Mouse (Mus musculus) gastrocnemius, postnatal 14 days (tissue): ENCODE data around the gene Pdzrn3. TPM values are rescaled to one million over a fixed set of nuclear protein-coding genes. Genes with fewer than 3 reads are reported as not detected.

Experiments used
- DNase-seq: peaks from one replicate; pipeline ENCODE4 v3.0.0; 2021; ENCODE audit warnings: mixed read lengths
- intact Hi-C: fragments of 180-260 bp; cut with DNase I; formaldehyde crosslinking; loops from one replicate; pipeline ENCODE4 v1.15.1; 2025; ENCODE audit warnings: low total_unique reads
- total RNA-seq, 2 experiments: library from RNA; stranded (reverse); gene quantifications; 2 replicates each; pipeline ENCODE4 v1.2.3; 2021

Gene Pdzrn3
- total RNA-seq, 2 experiments from 2014 or later = 29.1 to 33.5 TPM

DNA sequence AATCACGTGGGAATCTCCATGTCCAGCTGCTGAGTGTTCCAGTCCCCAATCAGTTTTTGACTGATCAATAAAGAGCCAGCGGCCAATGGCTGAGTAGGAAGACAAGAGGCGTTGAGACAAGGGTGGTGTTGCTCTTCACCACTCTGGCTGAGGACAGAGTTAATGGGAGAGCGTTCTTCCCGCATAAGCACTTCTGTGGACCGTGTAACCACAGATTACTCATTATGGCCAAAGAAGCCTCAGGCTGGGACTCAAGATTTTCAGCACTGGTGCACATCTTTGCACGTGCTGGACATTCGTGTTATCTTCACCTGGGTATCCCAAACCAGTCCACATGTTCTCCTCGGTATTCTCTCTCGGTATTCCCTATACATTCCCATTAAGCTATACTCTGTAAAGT, 41.0 kb downstream of the Pdzrn3 start:
- intact Hi-C loops = no loop called here
- DNase-seq = no peak

DNA sequence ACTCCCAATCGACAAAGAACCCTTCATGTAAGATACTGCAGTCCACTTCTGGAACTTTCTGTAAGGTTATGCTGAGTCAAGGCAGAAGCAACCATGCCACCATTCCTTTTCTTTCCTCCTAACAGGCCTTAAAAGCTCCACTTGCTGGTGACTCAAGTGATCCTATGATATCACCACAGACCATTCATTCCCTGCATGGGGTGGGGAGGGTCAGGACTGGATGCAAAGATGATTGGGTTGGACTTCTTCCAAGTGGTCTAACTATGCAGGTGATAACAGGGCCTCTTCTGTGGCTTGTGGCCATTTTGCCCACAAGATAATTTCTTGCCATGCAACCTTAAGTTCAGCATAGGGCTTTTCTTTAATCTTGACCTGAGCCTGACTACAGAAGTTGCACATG, 42.0 kb downstream of the Pdzrn3 start:
- no peak for DNase-seq
- intact Hi-C loops = no loop called here

DNA sequence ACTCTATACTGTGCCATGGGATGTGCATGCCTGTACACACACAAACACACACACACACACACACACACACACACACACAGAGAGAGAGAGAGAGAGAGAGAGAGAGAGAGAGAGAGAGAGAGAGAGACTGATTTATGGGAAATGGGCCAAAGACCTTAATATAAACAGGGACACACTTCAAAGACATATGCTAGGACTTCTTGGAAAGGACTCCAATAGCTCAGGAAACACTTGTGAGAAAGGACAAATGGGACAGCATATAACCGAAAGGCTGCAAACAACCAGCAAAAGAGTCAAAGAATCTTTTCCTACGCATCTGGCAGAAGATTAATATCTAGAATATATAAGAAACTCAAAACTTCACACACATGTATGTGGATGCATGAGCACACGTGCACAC, 43.2 kb downstream of the Pdzrn3 start:
- intact Hi-C loops = no loop called here
- DNase-seq = no peak

DNA sequence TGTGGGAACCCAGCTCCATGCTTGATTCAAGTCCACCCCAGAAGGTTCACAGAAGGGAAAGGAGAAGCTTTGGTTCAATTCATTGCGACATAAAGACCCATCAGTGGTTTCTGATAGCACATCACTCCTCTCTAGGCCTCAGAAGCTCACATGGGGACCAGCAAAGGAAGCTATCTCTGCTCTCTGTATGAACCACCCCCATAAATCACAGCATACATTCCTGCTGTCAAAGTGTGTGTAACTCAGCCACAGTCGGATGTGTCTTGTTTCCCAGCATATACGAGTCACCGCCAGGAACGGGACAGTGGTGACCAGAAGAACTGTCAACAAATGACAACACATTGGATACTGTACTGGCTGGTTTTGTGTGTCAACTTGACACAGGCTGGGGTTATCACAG, 47.3 kb downstream of the Pdzrn3 start:
- intact Hi-C loops = no loop called here
- no peak for DNase-seq

DNA sequence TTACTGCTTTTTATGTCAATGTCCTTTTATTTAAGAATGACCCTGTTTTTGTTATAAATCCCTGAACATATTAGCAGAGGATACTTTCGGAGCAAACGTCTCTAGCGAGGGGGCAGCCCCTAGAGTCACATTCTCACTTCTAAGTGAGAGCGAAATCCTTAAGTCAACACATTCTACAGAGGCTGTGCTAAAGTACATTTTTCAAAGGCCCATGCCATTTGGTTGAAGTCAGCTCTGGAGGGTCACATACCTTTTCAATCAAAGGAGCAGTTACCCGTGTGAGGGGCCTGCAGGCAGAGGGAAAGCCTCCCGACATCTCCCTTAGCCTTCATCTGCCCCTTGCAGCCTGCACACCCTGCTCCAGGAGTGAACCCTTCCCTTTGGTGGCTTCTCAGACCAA, 48.2 kb downstream of the Pdzrn3 start:
- intact Hi-C loops = no loop called here
- no peak for DNase-seq

DNA sequence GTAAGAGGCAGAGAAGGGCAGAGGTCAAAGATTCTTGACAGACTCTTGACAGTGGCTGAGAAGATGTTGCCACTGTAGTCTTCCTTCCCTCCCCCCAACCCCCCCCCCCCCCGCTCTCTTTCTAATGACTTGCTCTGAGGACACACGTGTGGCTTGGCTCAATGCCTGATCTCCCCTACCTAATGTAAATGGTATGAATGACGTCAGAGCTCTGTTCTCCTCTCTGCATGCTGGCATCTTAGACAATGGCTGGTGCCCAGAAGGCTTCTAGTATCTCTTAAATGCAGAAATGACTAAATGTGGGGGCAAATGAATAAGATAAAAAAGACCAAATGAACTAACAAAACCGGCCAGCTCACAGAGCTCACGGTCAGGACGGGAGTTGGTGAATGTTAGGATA, 49.2 kb downstream of the Pdzrn3 start:
- no peak for DNase-seq
- intact Hi-C loops = no loop called here

DNA sequence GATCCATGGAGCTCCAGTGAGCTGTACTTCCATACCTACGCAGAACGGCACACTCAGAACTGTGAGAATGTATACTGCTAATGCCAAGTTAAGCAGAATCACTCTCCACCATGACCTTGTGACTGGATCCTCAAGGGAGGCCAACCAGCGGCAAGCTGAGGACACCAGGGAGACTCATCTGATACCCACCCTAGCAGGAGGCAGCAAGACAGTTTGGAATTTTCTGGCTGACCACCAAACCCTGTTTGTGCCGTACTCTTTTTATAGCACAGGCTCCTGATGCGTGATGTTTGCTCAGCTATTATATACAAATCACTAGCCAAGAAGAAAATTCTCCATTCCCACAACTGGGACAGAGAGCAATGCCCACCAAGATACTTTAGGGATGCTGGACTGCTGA, 50.0 kb downstream of the Pdzrn3 start:
- intact Hi-C loops = no loop called here

DNA sequence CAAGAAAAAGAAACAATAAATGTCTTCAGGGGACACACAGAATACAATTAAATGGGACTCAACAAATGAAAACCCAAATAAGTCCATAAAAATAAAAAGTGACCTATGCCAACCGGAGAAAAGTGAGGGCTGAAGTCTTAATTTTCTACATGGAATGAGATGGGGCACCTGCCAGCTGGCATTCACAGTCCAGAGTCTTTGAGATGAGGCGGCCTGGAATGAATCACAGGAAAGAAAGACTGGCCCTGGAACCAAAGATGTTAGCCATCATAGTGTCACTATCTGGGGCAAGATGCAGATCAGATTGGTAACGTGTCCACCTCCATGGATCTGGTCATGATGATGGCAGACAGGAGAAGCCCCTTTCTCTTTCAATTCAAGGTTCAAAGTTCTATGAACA, 50.5 kb downstream of the Pdzrn3 start:
- intact Hi-C loops = no loop called here
- no peak for DNase-seq

More for the DNA sequence above, 50.0 kb downstream of the Pdzrn3 start:
- peak; percentile 52 for DNase-seq

DNA sequence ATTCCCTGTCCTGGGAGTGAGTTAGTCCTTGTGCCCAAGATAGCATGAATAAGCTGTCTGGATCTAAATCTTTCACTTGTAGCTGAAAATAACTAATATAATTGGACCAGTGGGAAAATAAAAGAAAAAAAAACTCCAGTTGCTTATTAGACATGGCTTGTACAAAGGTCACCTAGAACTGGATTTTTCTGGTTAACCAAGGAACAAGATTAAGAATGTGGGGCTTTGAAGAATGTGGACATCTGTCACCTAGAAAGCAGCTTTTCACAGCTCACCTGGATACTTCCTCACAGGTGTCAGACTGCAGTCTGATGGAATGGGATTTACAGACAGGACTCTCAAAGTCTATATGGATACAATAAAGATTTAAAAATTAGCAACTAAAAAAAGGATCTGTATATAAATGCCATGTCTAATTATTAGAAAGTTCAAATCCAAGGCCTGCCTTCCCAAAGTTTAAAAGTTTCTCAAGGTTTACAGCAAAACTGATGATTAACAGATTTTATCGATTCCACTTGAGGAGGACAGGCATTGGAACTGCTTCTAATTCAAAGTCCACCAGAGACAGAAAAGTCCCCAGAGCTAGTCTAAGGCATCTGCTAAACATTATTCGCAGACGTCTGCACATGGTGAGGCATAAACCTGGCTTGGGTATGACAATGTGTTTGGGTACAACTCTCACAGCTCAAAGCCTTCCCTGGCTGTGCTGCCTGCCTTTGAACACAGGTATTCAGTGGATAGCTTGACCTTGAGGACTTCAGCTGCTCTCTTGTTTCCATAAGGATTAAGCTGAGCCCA, 51.7 kb downstream of the Pdzrn3 start:
- intact Hi-C loops = no loop called here
- no peak for DNase-seq

DNA sequence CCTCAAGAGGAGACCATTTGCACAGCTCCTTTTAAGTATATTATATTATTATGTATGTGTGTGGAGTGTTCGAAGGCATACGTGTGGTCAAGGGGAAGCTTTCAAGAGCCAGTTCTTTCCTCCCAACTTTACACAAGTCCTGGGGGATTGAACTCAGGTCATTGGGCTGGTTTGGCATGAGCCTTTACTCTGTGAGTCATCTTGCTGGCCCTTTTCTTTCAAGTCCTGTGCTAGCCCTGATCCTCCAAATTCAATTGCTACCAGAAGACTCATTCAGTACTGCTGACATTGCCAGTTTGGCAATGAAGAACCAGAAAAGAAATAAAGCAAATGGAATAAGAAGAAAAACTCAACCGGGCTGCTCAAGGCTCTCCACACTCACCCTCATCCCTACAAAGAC, 55.1 kb downstream of the Pdzrn3 start:
- no peak for DNase-seq
- intact Hi-C loops = no loop called here

DNA sequence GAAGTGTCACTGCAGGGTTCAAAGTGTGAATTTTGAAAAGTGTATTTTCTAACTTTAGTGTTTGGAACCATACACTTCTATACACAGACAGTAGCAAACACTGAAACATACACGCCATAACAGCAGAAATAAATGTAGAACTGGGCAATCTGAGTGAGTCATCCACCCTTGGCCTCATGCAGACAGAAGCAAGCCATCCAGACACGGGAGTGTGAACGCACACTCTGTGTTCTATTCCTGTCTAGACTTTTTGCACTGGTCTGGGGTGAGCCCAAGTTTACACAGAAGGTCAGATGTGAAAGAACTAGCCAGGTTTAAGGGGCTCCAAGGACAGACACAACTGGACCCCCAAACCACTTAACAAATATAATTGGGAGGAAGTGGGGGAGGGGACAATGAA, 57.3 kb downstream of the Pdzrn3 start:
- DNase-seq = no peak
- intact Hi-C loops = no loop called here

DNA sequence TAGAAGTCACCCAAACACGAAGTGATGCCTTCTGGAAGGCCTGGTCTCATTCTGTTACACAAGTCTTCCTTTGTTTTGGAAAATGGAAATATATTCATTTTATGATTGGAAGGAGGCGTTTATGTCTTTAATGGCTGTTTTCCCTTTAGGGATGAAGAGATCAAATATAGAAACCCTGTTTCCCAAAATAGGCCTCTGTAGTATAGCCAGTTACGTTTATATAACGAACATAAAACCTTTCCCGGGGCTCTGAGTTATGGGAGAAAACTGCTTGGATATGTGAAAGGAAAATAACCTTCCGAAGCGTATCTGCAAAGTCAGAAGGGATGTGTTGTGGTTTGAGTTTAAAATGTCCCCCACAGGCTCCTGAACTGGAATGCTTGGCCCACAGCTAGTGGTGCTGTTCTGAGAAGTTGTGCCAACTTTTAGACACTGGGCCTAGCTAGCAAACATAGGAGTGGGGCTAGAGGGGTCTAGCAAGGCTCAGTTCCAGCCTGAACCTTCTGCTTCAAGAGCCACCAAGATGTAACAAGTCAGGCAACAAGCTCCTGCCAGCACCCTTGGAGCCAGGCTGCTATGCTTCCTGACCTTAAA, 58.2 kb downstream of the Pdzrn3 start:
- intact Hi-C loops = no loop called here
- no peak for DNase-seq

DNA sequence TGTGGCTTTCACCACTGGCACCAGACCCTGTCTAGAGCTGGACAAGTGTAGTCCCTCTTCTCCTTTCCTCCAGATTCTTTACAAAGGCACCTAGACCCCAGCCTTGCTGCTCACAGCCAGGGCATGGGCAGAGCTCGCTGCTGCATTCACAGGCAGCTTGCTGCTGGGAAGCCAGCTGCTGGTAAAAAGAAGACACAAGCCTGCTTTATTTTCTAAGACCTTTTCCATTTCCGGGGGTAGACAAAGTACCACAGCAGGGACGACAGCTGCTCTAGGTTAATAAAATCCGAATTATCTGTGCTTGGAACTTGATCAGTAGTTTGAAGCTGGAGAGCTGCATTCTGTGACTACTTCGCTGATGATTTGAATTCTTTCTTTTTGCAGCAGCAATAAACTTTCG, 59.2 kb downstream of the Pdzrn3 start:
- intact Hi-C loops = no loop called here
- DNase-seq = no peak

DNA sequence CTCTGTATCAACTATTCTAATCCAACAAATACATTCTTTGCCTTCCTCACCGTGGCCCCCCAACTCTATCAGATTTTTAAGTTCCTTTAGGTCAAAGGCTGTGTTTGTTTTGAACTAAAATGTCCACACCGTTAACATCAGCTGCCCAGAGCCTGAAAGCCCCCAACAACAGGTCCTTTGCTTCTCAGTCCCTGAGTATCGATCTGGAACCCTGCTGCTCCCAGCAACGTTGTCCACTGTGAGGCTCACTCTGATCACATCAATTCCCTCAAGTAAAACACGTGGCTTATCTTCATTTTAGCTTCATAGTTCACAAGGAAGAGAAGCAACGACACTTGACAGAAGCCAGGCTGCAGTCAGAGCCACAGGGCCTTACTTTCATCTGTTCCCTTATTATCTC, 66.3 kb downstream of the Pdzrn3 start:
- intact Hi-C loops = no loop called here
- no peak for DNase-seq

DNA sequence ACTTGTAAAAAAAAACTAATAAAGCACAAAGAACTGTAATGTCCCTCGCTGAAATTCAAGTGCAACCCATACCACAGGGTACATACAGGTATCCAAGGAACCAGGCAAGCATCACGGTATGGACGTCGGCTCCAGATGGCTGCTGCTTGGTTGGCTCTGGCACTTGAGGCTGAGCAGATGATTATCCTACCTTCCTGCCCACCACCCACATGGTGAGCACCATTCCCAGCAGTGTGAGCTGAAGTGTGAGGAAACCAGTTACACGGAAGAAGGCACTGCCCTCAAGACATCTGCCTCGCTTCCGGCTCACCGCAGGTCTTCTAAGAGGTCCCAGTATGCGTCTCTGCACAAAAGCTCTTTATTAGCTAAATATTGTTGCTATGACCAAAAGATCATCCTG, 67.2 kb downstream of the Pdzrn3 start:
- DNase-seq = no peak
- intact Hi-C loops = no loop called here

DNA sequence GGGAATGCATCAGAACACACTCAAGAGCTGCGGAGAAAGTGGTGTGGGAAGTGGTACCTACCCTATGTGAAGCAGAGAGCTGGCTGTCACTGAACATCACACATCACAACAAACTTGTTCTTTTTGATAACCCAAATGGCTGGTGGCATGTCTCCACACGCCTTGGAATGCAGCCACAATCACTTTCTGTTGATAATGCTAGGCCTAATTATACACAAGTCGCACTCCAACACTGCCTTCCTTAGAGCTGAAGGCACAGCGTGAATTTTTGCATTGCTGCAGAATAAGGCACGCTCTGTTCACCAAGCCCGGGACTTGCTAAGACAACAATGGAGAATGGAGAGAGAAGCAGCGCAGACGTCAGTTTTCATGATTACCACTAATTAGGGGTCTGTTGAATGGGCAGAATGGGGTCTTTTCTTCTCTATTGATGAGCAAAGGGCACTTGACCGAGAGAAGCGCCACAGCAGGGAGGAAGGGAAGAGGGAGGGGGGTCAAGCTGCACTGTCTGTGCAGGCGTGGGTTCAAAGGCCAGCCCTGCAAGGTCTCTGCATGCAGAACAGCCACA, 69.6 kb downstream of the Pdzrn3 start:
- DNase-seq = no peak
- intact Hi-C loops = no loop called here

DNA sequence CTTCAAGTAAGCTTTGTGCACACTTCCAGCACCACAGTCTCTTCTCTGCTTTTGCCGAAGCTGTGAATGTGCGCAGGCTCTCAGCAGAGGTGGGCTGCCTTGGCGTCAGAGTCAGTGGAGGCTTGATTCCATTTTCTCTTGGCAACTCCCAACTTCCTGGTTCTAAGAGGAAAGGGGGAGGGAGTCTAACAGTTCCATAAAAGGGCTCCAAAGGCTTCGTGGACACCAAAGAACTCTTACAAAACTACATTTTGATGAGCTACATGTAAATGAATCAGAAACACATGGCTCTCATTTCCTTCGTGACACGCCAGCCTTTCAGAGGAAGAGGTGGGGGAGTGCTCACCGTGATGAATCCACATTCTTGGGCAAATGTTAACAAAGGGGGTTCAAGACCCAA, 70.9 kb downstream of the Pdzrn3 start:
- intact Hi-C loops = no loop called here
- DNase-seq = no peak

DNA sequence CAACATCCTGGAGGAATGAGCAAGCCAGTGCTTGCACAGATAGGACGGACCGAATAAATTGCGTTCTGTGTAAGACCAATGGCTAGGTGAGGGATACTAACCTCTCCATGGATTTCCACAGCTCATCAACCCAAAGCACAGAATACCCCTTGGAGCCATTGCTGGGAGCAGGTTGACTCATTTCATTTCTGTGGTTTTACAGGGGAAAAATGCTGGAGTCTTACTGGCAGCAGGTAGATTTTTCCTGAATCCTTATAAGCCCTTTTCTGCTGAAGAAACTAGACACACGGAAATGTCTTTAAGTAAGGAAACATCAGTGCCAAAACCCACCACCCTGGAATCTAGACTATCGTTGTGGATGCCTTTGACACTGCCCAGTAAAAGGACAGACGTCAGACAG, 72.2 kb downstream of the Pdzrn3 start:
- DNase-seq = no peak
- intact Hi-C loops = no loop called here

DNA sequence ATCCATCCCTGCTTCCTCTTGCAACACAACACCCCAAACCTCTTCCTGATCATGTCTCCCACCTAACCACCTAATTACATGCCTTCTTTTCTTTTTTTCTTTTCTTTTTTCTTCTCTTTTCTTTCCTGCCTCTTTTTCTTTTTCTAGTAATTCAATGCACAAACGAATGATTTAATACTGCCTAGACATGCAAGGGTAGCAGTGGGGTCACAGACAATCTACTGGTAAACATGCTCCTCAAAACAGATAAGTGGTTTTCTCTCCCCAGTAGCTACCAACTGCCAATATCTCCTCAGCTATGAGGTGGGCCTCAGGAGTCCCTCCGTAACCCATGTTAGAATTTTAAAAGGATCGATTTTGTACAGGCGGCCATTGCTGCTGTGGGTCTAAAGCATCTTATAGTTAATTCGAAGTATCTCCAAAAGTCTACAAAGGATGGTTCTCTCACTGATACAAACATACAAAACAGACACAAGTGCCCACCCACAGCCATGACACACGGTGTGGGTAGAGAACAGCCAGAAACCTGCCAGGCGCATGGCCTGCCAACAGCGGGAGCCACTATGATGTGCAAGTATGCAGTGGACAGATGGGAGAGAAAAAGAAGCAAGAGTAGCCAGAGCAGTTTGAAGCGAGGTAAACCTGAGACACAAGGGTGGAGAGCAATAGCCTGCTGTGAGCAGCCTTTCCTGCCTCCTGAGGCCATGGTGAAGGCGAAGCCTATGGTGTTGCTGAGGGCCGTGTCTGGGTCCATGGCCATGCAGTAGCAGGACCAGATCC, 73.5 kb downstream of the Pdzrn3 start:
- intact Hi-C loops = no loop called here
- no peak for DNase-seq

DNA sequence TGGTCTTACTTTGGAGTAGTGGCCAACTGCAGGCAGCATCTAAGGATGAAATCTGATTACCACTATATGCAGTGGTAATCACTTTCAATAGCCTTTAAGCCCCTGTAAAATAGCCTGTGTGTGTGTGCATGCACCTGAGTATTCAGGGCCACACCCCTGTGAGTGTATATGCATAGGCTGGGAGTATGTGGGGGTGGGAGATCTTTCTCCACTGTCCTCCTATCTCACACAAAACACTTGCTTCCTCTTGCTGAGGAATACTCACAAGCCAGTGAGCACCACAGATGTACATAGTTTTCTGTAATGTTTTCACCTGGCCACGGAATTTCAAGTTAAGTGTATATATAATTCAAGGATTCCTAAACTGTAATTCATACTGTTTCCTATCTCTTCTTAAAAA, 74.2 kb downstream of the Pdzrn3 start:
- DNase-seq = no peak
- intact Hi-C loops = no loop called here

DNA sequence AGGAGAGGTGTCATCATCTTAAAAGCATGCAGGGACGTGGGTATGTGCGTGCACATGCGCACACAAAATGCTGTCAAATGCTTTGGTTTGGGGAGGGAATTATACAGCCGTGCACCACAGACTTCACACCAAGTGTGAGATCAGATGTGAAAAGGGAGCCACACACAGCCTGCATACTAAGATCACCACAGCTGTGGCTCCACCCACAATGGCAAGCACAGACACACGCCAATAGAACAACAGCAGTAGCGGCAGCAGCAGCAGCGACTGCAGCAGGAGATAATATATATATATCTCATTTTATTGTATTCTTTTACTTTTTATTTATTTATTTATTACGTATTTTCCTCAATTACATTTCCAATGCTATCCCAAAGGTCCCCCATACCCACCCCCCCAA, 76.5 kb downstream of the Pdzrn3 start:
- DNase-seq = no peak
- intact Hi-C loops = no loop called here
